Mouse (Mus musculus) thymus, adult 2 months (tissue): Measurements from ENCODE around the gene Cspg4. TPM values are rescaled to one million over a fixed set of nuclear protein-coding genes. Genes with fewer than 3 reads are reported as not detected.

Experiments used
- DNase-seq: peaks from one replicate; pipeline ENCODE4 v3.0.0; 2021
- H3K27ac ChIP-seq: fragments of 200-500 bp; 2 replicates; pipeline ENCODE4 v1.5.1; 2012; ENCODE audit warnings: low read length, control low read depth; ENCODE audit not compliant: control insufficient read depth, insufficient read depth
- H3K27me3 ChIP-seq: fragments of 200-500 bp; 2 replicates; pipeline ENCODE4 v1.6.1; 2012; ENCODE audit warnings: mild to moderate bottlenecking, low read length, moderate library complexity, mixed read lengths; ENCODE audit not compliant: control insufficient read depth, insufficient read depth
- H3K36me3 ChIP-seq: fragments of 200-500 bp; 2 replicates; pipeline ENCODE4 v1.6.1; 2012; ENCODE audit warnings: mild to moderate bottlenecking, low read length, moderate library complexity; ENCODE audit not compliant: control insufficient read depth, insufficient read depth
- H3K4me1 ChIP-seq: fragments of 200-500 bp; replicated peaks from 2 replicates; pipeline ENCODE4 v1.6.1; 2012; ENCODE audit warnings: low read length; ENCODE audit not compliant: control insufficient read depth, insufficient read depth
- H3K4me3 ChIP-seq: fragments of 200-500 bp; 2 replicates; pipeline ENCODE4 v1.5.1; 2012; ENCODE audit warnings: mild to moderate bottlenecking, low read length, control low read depth, moderate library complexity; ENCODE audit not compliant: control insufficient read depth, insufficient read depth
- CTCF ChIP-seq: fragments of 200-500 bp; IDR thresholded peaks from 2 replicates; pipeline ENCODE4 v1.5.1; 2012; ENCODE audit warnings: mild to moderate bottlenecking, control low read depth, low read length, moderate library complexity, borderline replicate concordance; ENCODE audit not compliant: control insufficient read depth, poor library complexity, insufficient read depth; ENCODE audit errors: extremely low read depth
- POLR2A ChIP-seq: fragments of 200-500 bp; IDR thresholded peaks from 2 replicates; pipeline ENCODE4 v1.6.1; 2012; ENCODE audit warnings: mild to moderate bottlenecking, low read length, control low read depth, moderate library complexity; ENCODE audit not compliant: control insufficient read depth, poor library complexity, insufficient read depth; ENCODE audit errors: extremely low read depth
- WGBS: fragments of 180-500 bp; shearing (Covaris S2); methylation state at CpG from one replicate; pipeline ENCODE4 v1.1.7; 2018; 5-methylcytosine and 5-hydroxymethylcytosine counted together
- polyA plus RNA-seq: library from polyadenylated mRNA; depleted of rRNA; stranded (reverse); fragments of >200 nt; gene quantifications from 2 replicates; pipeline ENCODE4 v1.2.3, GENCODE M21; 2012

Cspg4 gene
- polyA plus RNA-seq, 1 experiment, result 3.5 TPM

- no peak overlapping the region for H3K4me3 ChIP-seq
- TF ChIP-seq POLR2A (no peak), CTCF (no peak)
- H3K36me3 ChIP-seq, result no peaks in the 10 kb centered on the region
- WGBS, result 97% methylated on average over 4 of the region's 4 CpGs
- H3K27ac ChIP-seq, result no peak overlapping the region
- peaks cover 38% of the 10 kb centered on the region for H3K4me1 ChIP-seq
- DNase-seq, result no peak
- no peaks in the 10 kb centered on the region for H3K27me3 ChIP-seq
These were observed 57.9 kb downstream of the Cspg4 start for GRCm38 (mm10) chr9:56922746-56923145.

- Histone ChIP-seq H3K4me1 (peaks cover 44% of the 10 kb centered on the region), H3K36me3 (no peaks in the 10 kb centered on the region), H3K4me3 (0 out of 2 replicates have a peak overlapping the region, but pooled peaks have one; percentile 2), H3K27me3 (no peaks in the 10 kb centered on the region), H3K27ac (peak overlapping the region; percentile 18; the same call in 1 of the 2 replicates)
- no peak for DNase-seq
- TF ChIP-seq CTCF (no peak), POLR2A (no peak)
- 87% methylated on average over 8 of the region's 8 CpGs for WGBS
These were observed 59.2 kb downstream of the Cspg4 start for GRCm38 (mm10) chr9:56923841-56924650.

- no peak overlapping the region for H3K27ac ChIP-seq
- DNase-seq, result no peak
- no peak overlapping the region for H3K4me3 ChIP-seq
- TF ChIP-seq POLR2A (no peak), CTCF (no peak)
- 53% methylated on average over 7 of the region's 7 CpGs for WGBS
- no peaks in the 10 kb centered on the region for H3K27me3 ChIP-seq
- H3K36me3 ChIP-seq, result no peaks in the 10 kb centered on the region
- peaks cover 47% of the 10 kb centered on the region for H3K4me1 ChIP-seq
These were observed 59.8 kb downstream of the Cspg4 start for GRCm38 (mm10) chr9:56924651-56925027.

- Histone ChIP-seq H3K4me1 (peaks cover 47% of the 10 kb centered on the region), H3K27ac (no peak overlapping the region), H3K36me3 (no peaks in the 10 kb centered on the region), H3K27me3 (no peaks in the 10 kb centered on the region), H3K4me3 (no peak overlapping the region)
- WGBS, result 92% methylated on average over 26 of the region's 26 CpGs
- TF ChIP-seq CTCF (no peak), POLR2A (no peak)
- DNase-seq, result no peak
These were observed 60.6 kb downstream of the Cspg4 start for GRCm38 (mm10) chr9:56925291-56926024.

GRCm38 (mm10) chr9:56926025-56926360, 61.2 kb downstream of the Cspg4 start:
- Histone ChIP-seq H3K4me3 (no peak overlapping the region), H3K36me3 (no peaks in the 10 kb centered on the region), H3K27ac (no peak overlapping the region), H3K27me3 (no peaks in the 10 kb centered on the region), H3K4me1 (peaks cover 47% of the 10 kb centered on the region)
- no peak for DNase-seq
- TF ChIP-seq POLR2A (no peak), CTCF (no peak)
- 96% methylated on average over 10 of the region's 10 CpGs for WGBS

- WGBS, result 93% methylated on average over 10 of the region's 10 CpGs
- DNase-seq, result no peak
- no peaks in the 10 kb centered on the region for H3K36me3 ChIP-seq
- H3K27me3 ChIP-seq, result no peaks in the 10 kb centered on the region
- H3K4me1 ChIP-seq, result peaks cover 47% of the 10 kb centered on the region
- TF ChIP-seq CTCF, result no peak
- no peak for TF ChIP-seq POLR2A
- no peak overlapping the region for H3K27ac ChIP-seq
- no peak overlapping the region for H3K4me3 ChIP-seq
These were observed 61.6 kb downstream of the Cspg4 start for GRCm38 (mm10) chr9:56926387-56926786.
